Mouse (Mus musculus) right cerebral cortex, postnatal 10 days (tissue): ENCODE measurements at regions not wholly inside any gene's neighbourhood (a gene's known extent, or its start where the extent isn't known, plus 50 kb on each side); places are given as distances from the start of the nearest gene placed in this dataset.
A peak's percentile ranks its signal among the peaks of the same experiment; 100 is the strongest.
"Not testable (repeated sequence)": the region's sequence is repeated elsewhere in the genome, so short reads cannot be mapped to it uniquely, and the experiment has no call there.

Source experiments
- DNase-seq, 2 experiments: peaks; one replicate each; pipeline ENCODE4 v3.0.0; 2021; ENCODE audit warnings: low spot score in 2 of 2

- DNase-seq = peak; percentile 32
Observed at GRCm38 (mm10) chr14:16074089-16074488, 175.0 kb upstream of the Ngly1 start.

- DNase-seq = no peak
Observed at GRCm38 (mm10) chr14:16079096-16079495, 170.0 kb upstream of the Ngly1 start.

- not testable (repeated sequence) for DNase-seq
Observed at GRCm38 (mm10) chr14:16087231-16087630, 161.8 kb upstream of the Ngly1 start.

- DNase-seq = no peak
Observed at GRCm38 (mm10) chr14:16092391-16093132, 156.5 kb upstream of the Ngly1 start.

GRCm38 (mm10) chr14:16093133-16093505 is 156.0 kb upstream of the Ngly1 start:
- DNase-seq = peak in 1 of 2 experiments; percentile 17

GRCm38 (mm10) chr14:16109414-16109813 is 139.7 kb upstream of the Ngly1 start:
- DNase-seq = no peak

GRCm38 (mm10) chr14:16132672-16133071 is 116.4 kb upstream of the Ngly1 start:
- DNase-seq = no peak

GRCm38 (mm10) chr14:16133410-16133809 is 115.7 kb upstream of the Ngly1 start:
- no peak for DNase-seq

- DNase-seq = no peak
Observed at GRCm38 (mm10) chr14:16136187-16136586, 112.9 kb upstream of the Ngly1 start.

GRCm38 (mm10) chr14:16144299-16144698 is 104.8 kb upstream of the Ngly1 start:
- no peak for DNase-seq

- DNase-seq = no peak
Observed at GRCm38 (mm10) chr14:16146811-16147210, 102.3 kb upstream of the Ngly1 start.

GRCm38 (mm10) chr14:16151815-16152214 is 97.3 kb upstream of the Ngly1 start:
- DNase-seq = no peak

GRCm38 (mm10) chr14:16152702-16153101 is 96.4 kb upstream of the Ngly1 start:
- peak; percentile 26 to 32 for DNase-seq

- DNase-seq = no peak
Observed at GRCm38 (mm10) chr14:16155106-16155505, 94.0 kb upstream of the Ngly1 start.

- DNase-seq = no peak
Observed at GRCm38 (mm10) chr14:16170226-16170625, 78.9 kb upstream of the Ngly1 start.

GRCm38 (mm10) chr14:16172261-16172660 is 76.8 kb upstream of the Ngly1 start:
- DNase-seq = no peak

GRCm38 (mm10) chr14:16173292-16173691 is 75.8 kb upstream of the Ngly1 start:
- DNase-seq = no peak

- DNase-seq = no peak
Observed at GRCm38 (mm10) chr14:16178227-16178626, 70.9 kb upstream of the Ngly1 start.

- DNase-seq = no peak
Observed at GRCm38 (mm10) chr14:16181822-16182221, 67.3 kb upstream of the Ngly1 start.

GRCm38 (mm10) chr14:16185246-16185645 is 63.8 kb upstream of the Ngly1 start:
- DNase-seq = no peak
